Mouse (Mus musculus): ENCODE measurements around the gene Cfap97.
A peak's percentile ranks its signal among the peaks of the same experiment; 100 is the strongest.
"Not testable (repeated sequence)": the region's sequence is repeated elsewhere in the genome, so short reads cannot be mapped to it uniquely, and the experiment has no call there.

The Cfap97 gene

DNA sequence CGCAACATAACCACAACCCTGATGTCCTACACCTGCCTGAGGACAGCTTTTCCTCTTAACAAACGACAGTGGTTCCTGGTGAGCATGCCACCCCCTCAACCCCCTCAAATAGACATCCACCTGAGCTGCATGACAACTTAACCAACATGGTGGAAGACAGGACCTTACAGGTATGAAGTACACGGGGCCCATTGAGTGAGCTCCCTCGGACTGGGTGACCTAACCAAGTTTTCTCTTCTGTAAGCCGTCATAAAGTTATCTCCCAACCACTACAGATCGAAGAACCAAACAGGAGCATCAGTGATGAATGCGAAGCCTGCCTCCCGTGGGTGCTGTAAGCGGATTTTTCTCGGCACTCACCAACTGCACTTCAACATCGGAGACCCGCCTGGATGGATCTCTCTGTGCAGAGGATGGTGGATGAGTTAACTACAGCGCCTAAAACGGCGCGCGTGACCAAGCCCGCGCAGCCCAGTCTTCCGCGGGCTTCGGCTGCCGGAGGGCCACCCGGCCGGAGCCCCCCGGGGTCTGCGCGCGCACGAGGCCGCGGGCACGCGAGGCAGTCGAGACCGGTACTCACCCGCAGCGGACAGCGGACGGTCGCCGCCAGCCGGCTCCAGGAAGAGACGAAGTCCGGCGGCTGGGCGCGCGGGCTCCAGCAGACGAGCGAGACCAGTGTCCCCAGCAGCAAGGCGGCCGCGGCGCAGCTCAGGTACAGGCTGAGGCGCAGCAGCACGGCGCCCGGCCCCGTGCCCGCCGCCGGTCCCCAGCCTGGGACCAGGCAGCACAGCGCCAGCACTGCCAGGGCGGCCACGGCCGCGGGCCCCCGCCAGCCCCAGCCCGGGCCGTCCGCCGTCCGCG lies at the start of gene Cfap97:
Gene Cfap97, plus strand, starts transcription at position 570 of the 861 bp plus-strand sequence.
- peak; percentile 78 for DNase-seq (ENCODE audit: low spot score)

DNA sequence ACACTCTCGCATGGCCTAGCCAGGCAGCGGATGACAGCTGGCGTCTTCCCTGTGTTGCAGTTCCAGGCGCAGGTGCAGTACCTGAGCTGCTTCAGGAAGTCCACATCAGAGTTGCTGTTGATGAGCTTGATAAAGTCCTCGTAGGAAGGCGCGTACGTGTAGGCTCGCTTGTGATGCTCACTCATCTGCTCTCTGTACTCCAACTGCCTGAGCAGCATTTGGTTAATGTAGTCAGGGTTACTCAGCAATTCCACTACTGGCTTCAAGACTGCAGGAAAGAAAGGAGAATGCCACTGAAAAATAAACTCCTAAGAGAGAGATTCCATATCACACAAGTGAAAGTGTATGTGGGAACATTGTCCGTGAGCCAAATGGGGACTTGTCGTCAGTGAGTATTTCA lies 48.1 kb upstream of the Cfap97 start:
- DNase-seq (ENCODE audit: low spot score): no peak

DNA sequence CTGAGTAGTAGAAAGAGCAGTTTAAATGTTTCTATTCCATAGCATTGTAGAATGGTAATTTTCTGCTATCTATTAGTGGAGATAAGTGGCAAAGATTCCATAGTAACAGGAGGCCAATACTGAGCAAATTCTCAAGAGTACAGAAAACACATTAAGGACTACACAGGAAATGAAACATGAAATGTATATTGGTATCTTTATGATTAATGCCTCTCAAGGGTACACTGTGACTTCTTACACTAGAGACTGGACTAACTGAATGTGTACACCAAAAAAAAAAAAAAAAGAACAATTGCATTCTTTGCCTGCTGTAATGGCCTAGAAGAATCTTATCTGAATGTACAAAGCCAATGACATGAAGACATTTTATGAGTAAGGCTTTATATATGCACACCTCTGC lies 43.9 kb upstream of the Cfap97 start:
- DNase-seq (ENCODE audit: low spot score): no peak

DNA sequence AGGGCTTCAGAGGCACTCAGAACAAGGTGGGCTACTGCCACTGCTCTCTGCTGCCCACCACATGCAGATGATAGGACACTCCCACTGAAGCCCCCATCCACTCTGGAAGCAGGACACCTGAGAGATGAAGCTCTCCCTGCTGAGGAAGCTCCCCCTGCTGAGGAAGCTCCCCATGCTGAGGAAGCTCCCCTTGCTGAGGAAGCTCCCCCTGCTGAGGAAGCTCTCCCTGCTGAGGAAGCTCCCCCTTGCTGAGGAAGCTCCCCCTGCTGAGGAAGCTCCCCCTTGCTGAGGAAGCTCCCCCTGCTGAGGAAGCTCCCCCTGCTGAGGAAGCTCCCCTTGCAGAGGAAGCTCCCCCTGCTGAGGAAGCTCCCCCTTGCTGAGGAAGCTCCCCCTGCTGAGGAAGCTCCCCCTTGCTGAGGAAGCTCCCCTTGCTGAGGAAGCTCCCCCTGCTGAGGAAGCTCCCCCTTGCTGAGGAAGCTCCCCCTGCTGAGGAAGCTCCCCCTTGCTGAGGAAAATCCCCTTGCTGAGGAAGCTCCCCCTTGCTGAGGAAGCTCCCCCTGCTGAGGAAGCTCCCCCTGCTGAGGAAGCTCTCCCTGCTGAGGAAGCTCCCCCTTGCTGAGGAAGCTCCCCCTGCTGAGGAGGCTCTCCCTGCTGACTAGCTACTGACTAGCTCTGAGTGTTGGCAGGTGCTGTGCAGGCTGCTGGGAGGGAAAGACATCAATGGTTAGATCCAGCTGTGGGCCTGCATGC lies 38.0 kb upstream of the Cfap97 start:
- DNase-seq (ENCODE audit: low spot score): not testable (repeated sequence)

DNA sequence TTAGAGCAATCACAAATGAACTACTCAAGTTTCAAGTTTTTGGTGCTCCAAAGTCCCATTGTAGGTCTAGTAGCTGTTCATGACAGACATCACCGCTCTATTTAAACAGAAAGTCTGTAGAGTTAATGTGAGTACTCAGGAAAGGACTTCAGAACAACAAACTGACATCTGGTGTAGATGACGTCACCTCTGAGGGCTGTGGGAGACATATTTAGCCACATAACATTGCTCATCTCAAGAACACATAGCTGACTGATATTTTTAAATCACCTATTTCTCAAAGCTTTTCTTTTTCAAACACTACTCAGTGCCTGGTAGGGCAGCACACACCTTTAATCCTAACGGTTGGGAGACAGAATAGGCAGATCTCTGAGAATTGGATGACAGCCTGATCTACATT lies 34.4 kb upstream of the Cfap97 start:
- DNase-seq (ENCODE audit: low spot score): no peak

DNA sequence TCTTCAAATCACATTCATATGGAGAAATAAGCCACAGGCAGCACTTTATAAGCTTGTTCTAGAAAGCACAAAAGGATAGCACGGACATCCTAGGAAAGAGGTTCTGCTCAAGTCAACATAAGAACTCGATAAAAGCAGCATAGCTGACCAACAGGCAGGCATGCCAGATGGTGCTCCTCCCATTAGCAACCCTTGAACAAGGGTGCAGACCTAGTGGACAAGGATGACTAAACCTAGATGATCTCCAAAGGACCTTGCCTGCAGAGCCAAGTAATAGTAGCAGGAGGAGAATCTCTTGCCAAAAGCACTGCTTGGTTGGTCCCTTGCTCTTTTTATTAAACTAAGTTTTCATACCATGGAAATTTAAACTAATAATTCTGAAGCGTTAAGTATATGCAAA lies 32.4 kb upstream of the Cfap97 start:
- no peak for DNase-seq (ENCODE audit: low spot score)

DNA sequence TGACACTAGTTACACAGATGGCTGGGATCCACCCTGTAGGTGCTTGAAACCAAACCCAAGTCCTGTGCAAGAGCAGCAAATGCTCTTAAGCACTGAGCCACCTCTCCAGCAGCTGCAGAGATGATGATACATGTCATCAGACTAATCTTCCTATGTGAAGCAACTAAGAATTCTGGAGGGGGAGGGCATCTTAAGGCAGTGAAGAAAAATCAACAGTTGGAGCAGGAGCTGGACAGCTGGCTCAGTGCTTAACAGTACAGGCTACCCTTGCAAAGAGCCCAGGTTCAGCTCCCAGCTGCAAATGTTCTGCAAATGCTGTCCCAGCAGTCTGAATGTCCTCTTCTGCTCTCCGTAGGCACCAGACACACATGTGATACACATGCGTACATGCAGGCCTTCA lies 29.1 kb upstream of the Cfap97 start:
- DNase-seq (ENCODE audit: low spot score): no peak

DNA sequence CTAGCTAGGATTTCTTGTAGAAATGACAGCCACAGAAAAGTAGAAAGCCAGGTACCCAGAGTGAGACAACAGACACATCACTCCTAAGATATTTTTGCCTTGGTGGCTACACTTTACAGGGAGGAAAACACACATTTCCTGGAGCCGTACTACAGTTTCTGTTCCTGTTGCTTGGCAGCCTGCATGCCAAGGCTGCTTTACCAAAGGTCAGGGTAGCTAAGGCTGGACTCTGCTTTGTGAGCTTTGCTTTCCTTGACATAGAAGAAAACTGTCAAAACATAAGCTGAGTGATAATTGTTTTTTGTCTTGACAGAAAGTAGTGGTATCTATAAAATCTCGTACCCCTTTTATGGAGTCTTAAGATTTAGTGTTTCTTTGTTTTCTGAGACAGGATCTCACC lies 21.1 kb upstream of the Cfap97 start:
- DNase-seq (ENCODE audit: low spot score): no peak

DNA sequence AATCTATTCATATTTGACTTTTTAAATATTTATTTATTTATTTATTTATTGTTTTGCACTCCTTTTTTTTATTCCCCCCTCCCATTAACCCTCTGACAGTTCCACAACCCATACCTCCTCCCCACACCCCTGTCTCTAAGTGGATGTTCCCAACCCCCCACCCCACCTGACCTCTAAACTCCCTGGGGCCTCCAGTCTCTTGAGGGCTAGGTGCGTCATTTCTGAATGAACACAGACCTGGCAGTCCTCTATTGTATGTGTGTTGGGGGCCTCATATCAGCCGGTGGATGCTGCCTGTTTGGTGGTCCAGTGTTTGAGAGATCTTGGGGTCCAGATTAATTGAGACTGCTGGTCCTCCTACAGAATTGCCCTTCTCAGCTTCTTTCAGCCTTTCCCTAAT lies 16.0 kb upstream of the Cfap97 start:
- DNase-seq (ENCODE audit: low spot score): not testable (repeated sequence)

DNA sequence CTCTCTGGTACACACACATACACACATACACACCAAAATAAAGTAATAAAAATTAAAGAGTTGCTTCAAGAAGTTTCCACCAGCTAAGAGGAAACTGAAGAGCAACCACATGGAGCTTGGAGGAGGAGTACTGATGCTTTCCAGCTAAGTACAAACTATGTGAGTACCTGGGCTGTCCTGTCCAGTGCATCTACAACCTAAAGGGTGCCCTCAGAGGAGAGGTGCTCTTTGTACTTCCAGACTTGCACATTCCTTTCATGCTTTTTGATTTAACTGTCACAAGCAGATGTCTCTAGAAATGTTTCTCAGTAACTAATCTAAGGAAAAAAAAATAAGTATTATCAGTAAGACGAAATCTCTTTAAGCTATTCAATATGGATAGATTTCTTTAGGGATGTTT lies 14.2 kb upstream of the Cfap97 start:
- DNase-seq (ENCODE audit: low spot score): no peak

DNA sequence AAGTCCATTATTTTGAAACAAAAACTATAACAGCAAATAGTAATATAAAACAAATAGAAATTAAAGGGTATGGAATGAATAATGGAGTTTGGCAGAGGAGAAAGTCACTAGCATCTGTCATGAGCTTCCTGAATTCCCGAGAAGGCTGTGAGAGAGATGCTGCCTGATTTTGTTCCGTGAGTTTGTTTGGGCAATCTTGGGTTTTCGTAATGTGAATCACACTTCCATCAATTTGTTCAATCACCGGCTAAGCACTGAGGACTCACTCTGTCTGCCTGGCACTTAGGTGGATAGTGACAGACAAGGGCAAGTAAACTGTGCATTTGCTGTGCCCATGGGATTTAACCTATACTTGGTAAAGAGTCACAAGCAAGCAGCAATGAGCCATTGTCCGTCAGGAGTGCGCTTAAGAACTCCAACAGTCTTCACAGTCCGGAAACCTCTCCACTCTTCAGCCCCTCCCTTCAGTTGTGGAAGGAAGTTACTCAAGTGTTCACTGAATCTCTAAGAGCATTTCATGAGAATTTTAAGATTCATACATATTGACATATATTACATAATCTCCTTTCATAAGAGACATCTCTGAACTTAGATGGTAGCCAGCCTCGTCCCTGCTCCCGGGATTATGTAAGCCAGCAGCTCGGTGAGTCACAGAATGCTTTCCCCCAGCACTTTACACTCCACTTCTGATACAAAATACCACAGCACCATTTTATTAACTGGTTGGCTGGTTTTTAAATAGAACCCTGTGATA lies 13.6 kb upstream of the Cfap97 start:
- no peak for DNase-seq (ENCODE audit: low spot score)

DNA sequence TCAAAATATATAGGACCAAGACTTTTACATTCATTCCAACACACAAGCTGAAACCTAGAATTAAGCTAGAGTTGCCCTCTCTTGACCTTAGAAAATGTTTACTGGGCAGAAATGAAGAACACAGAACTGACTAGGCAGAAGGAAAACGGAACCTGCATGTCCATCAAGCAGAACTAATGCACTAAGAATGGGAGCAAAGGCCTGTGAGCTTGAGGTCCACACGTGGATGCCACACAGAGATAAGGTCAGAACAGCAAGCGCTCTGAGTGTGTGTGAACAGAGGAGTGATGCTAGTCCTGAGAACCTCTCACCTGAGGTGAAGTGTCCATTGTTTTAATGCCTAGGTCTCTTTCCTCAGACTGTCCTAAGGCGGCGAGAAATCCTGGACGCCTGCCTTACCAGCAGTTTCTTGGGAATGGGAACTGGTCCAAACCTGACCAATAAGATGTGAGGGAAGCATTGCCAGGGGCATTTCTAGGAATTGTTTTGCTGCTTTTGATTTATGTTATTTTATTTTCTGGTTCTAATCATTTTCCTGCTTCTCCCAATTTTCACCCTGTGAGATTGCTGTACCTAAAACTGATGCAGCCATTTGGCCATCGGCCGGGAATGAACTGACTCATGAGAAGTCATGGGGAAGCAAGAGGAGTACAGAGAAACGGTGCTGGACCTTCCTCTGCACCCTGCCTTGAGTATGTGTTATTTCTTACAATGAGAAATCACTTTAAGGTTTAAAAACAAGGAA lies 11.0 kb upstream of the Cfap97 start:
- no peak for DNase-seq (ENCODE audit: low spot score)

DNA sequence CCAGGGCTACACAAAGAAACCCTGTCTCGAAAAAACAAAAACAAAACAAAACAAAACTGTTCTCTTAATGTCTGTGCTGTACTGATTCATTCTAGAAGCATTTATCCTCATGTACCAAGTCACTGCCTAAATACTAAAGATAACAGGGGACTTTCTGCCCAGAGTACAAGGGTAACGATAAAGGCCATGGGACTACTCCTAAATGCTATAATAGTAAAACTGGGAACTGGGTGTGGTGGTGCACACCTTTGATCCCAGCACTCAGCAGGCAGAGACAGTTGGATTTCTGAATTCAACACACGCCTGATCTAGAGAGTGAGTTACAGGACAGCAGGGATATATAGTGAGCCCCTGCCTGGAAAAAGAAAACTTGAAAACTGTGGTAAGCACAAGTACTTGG lies 9.9 kb upstream of the Cfap97 start:
- no peak for DNase-seq (ENCODE audit: low spot score)

DNA sequence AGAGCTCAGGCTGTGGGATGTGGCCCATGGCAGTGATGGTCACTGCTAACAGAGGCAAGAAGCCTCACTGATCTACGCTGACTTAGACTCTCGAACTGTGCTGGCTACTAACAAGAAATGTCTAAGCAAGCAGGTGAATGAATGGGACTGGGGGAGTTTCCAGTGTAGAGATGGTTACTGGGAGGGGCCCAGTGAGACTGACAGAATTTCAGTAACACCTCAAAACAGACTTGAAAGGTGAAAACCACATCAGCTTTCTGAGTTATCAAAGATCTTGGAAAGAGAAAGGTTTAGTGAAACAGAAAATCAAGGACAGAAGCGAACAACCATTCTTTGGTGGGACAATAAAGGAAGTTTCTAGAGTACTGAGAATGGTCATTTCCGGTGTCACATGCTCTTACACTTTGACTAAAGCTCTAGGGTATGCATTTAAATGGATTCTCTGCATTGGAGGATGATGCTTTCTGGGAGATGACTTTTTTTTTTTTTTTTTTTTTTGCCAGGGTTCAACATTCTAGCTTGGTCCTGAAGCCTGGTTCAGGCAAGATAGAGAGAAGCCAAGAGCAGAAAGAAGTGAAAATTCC lies 9.0 kb upstream of the Cfap97 start:
- DNase-seq (ENCODE audit: low spot score): no peak

DNA sequence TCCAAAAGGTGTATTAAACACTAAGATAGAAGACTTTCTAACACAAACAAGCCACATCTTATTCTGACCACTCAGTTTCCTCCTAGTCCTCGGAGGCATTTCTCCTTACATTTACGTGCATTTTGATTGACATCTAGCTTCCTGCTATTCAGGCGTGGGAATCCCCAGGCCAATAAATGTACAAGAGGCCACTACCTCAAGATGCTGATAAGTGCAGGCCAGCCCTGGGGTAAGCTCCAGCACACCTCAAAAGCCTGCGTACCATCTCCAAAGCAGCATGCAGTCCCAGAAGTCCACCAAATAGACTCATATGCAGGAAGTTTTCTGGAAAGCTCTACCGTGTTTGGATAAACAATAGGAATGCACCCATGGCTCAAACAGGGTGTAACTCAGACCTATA lies 8.1 kb upstream of the Cfap97 start:
- DNase-seq (ENCODE audit: low spot score): no peak

DNA sequence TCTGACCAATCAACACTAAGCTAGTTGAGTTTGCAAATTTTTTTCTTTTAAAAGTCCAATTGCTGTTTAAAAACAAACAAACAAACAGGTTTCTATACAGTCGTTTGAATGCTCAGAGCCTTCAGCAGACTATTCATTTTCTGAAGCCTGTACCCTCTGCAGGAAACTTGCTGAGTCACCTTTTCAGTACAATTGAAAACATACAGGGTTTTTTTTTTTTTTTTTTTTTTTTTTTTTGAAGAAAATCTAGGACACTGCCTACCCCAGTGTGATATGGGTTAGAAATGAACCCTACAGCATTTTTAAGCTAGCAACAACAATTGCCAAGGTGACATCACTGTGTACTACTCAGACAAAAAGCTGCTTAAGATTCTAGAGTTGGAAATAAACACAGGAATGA lies 7.6 kb upstream of the Cfap97 start:
- no peak for DNase-seq (ENCODE audit: low spot score)

DNA sequence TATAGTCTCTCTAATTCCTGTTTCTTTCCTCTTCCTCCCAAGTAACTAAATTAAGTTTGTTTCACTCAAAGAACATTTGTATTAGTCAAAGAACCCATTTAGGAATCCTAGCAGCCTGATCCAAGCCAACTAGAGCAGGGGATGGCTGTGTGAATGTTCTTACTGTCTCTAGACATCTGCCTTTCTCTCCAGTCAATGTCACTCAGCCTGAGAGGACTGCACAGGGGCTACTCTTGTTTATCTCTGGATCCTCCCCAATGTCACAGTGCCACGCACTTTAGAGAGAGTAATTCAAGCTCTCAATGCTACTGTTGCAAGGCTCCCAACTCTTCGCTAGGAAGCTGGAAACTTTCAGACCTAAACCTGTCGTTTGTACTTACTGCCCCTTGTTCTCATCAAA lies 5.4 kb upstream of the Cfap97 start:
- no peak for DNase-seq (ENCODE audit: low spot score)

DNA sequence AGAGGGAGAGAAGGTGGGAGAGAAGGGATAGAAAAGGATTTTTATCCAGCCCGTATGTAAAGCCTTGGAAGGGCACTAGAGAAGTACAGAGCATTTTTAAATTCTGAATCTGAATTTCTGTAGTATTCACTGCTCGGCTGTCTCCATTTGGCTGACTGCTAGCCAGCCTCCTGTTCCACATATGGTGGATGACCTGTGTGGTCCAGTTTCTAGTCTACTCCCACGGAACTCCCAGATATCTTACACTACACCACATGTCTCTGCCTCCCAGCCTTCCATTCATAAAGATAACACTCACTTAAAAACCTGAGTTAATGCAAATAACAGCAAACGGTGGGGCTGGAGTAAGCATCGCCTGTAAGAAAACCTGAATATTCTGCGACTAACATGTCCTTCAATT lies 2.3 kb upstream of the Cfap97 start:
- DNase-seq (ENCODE audit: low spot score): no peak

DNA sequence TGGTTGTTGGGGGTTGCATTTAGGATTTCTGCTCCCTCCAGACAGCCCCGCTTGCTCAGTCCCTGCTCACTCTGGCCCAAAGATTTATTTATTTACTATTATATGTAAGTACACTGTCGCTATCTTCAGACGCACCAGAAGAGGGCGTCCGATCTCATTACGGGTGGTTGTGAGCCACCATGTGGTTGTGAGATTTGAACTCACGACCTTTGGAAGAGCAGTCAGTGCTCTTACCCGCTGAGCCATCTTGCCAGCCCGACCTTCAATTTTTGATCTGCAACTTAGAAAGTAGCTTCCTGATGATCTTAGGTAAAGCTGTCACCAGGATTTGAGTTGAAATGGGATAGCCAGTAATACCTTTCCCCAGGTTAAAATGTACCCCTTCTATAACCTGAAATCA lies 1.8 kb upstream of the Cfap97 start:
- DNase-seq (ENCODE audit: low spot score): no peak

DNA sequence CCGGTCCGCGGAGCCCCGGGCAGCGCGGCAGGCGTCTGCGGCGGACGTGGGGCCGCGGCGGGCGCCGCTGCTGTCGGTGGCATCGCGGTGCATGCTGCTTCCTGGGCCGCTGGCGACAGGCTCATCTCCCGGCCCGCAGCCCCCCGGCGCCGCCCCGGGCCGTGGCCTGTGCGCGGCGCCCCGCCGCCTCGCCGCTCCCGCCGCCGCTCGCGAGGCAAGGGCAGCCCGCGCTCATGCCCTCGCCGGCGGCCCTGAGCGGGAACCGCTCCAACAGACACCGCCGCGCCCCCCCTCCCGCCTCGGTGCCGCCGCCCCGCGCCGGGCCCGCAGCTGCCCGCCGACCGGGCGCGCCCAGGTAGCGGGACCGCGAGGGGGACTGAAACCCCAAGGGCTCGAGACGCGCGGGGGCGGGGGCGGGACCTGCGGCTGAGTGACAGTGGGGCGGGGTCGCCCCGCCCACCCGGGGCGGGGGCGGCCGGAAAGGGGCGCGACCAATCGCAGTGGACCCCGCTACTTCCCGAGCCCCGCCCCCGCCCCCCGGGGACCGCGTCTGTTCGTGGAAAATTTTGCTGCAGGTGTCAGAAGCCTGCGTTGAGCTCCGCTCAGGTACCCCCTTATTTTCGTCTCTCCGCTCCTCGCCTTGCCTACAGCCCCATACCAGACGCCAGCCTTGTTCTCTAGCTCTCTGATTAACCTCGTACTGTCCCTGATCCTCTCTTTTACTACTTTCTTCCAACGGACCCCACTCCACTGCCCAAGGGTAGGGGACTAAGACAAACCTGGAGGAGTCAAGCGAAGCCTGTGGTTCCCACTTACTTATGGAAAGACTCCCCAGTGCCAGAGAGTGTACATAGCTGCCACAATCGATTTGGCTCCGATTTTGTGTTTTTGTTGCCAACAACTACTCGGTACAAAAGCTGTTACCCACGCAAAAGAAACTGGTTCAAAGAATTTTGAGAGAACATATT lies 777 bp downstream of the Cfap97 start, which contains the start of gene Snx25:
Gene Snx25, minus strand, starts transcription at position 96 of the 968 bp plus-strand sequence.
- peak; percentile 94 for DNase-seq (ENCODE audit: low spot score)
